Mouse (Mus musculus): ENCODE data around the gene Cdhr3.

- TF ChIP-seq CTCF (IDR thresholded peaks at IDR 0.05 in 2 of 3, conservative IDR thresholded peaks at IDR 0.05 in 1 of 3; ENCODE audit: control insufficient read depth in 1 of 3, insufficient read depth in 1 of 3, low read depth in 2 of 3, low read length in 3 of 3, poor library complexity in 1 of 3, severe bottlenecking in 1 of 3) (no peak), CHD1 (IDR thresholded peaks at IDR 0.05; ENCODE audit: low read depth, low read length) (no peak), CHD2 (IDR thresholded peaks at IDR 0.05; ENCODE audit: low read length) (no peak), RCOR1 (IDR thresholded peaks at IDR 0.05; ENCODE audit: low read depth, low read length) (no peak), POLR2A (IDR thresholded peaks at IDR 0.05; ENCODE audit: control insufficient read depth in 1 of 2, insufficient read depth in 1 of 2, low read depth in 1 of 2, low read length in 2 of 2, poor library complexity in 1 of 2) (no peak), TAL1 (IDR thresholded peaks at IDR 0.05; ENCODE audit: low read length) (no peak), UBTF (IDR thresholded peaks at IDR 0.05; ENCODE audit: borderline replicate concordance, insufficient read depth, low read depth, low read length) (no peak), EP300 (IDR thresholded peaks at IDR 0.05; ENCODE audit: low read depth in 1 of 2, low read length in 2 of 2) (no peak)
Measured at GRCm38 (mm10) chr12:32989731-32990130, 102.9 kb downstream of the Cdhr3 start.

Data from MEL (cell line).